Mouse (Mus musculus) E14TG2a.4 (cell line): ENCODE data around the gene Rab24.

Source experiments
- CTCF ChIP-seq: conservative IDR thresholded peaks from 2 replicates; pipeline ENCODE4 v1.5.1; 2014; ENCODE audit warnings: low read length
- POU5F1 ChIP-seq: IDR thresholded peaks from 2 replicates; pipeline ENCODE4 v1.6.1; 2014; ENCODE audit warnings: low read length, borderline replicate concordance

DNA sequence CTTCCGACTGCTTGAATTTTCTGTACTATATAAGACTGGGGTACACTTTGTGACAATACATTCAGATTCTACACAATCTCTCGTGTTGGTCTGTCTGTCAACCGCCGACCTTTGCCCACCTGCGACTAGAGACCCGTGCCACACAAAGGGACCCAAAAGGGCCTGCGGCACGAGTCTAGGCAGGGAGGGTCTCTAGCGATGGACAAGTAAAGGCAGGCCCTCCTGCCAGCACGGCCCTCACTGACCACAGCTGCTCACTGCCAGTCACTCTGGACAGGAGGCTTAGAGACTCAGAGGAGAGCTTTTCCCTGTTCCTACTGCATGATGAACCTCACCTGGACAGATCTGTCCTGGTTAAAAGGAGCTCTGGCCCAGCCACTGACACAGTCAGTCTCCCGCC lies 20.7 kb upstream of the Rab24 start:
- TF ChIP-seq CTCF (no peak), POU5F1 (no peak)
